8 mouse cellular contexts compared by ENCODE assay signal in genomic region chr1:181272622-181273296, GRCm38 (mm10).
A peak's percentile ranks its signal among the peaks of the same experiment; 100 is the strongest.
DNase-seq lines count a peak whose midpoint lies in the region; ATAC-seq and TF ChIP-seq lines count a peak whose summit lies in the region.

No protein-coding gene starts in this region.

- WGBS in embryonic facial prominence, embryonic 14.5 days: 5% methylated on average over 15 of the region's 20 CpGs
- WGBS in heart, adult 2 months: 5% methylated on average over 19 of the region's 20 CpGs
- WGBS in kidney, adult 2 months: 6% methylated on average over 20 of the region's 20 CpGs
- 5% methylated on average over 20 of the region's 20 CpGs for WGBS in limb, embryonic 13.5 days
- WGBS in midbrain, embryonic 15.5 days: 4% methylated on average over 18 of the region's 20 CpGs

- H3K9ac ChIP-seq in embryonic facial prominence, embryonic 14.5 days (ENCODE audit: low read depth, low read length): 0 out of 2 replicates have a peak overlapping the region, but pooled peaks have one; percentile 5
- no peak overlapping the region for H3K9ac ChIP-seq in heart, adult 2 months (ENCODE audit: low read depth, low read length)
- 0 out of 2 replicates have a peak overlapping the region, but pooled peaks have one; percentile 31 for H3K9ac ChIP-seq in limb, embryonic 13.5 days
- no peak overlapping the region for H3K9ac ChIP-seq in midbrain, embryonic 15.5 days

- H3K9me3 ChIP-seq in embryonic facial prominence, embryonic 14.5 days (ENCODE audit: control insufficient read depth, low read length): no peaks in the 10 kb centered on the region
- H3K9me3 ChIP-seq in limb, embryonic 13.5 days: no peaks in the 10 kb centered on the region
- H3K9me3 ChIP-seq in midbrain, embryonic 15.5 days: no peaks in the 10 kb centered on the region

- H3K36me3 ChIP-seq in embryonic facial prominence, embryonic 14.5 days (ENCODE audit: control insufficient read depth, insufficient read depth, low read length): no peaks in the 10 kb centered on the region
- H3K36me3 ChIP-seq in heart, adult 2 months (ENCODE audit: control insufficient read depth, insufficient read depth, low read length): no peaks in the 10 kb centered on the region
- H3K36me3 ChIP-seq in kidney, adult 2 months (ENCODE audit: control insufficient read depth, insufficient read depth, low read length): no peaks in the 10 kb centered on the region
- H3K36me3 ChIP-seq in limb, embryonic 13.5 days: no peaks in the 10 kb centered on the region
- H3K36me3 ChIP-seq in midbrain, embryonic 15.5 days (replicated peaks): no peaks in the 10 kb centered on the region

- 0 out of 2 replicates have a peak, but pooled peaks have one; percentile 51 for TF ChIP-seq EP300 in heart, adult 2 months (IDR thresholded peaks at IDR 0.05; ENCODE audit: insufficient read depth, low read depth, low read length)

- H3K4me2 ChIP-seq in embryonic facial prominence, embryonic 14.5 days (ENCODE audit: low read depth, low read length): peak overlapping the region; percentile 28
- H3K4me2 ChIP-seq in limb, embryonic 13.5 days (replicated peaks): peak overlapping the region; percentile 23; the same call in 1 of the 2 replicates
- H3K4me2 ChIP-seq in midbrain, embryonic 15.5 days: peak overlapping the region; percentile 24; the same call in 1 of the 2 replicates

- intact Hi-C loops in heart, adult 2 months (cut with DNase I): loop anchor here (10.0 kb wide), 2 partner anchors 272 to 342 kb away; no protein-coding TSS in a partner anchor

- no peaks in the 10 kb centered on the region for H3K4me1 ChIP-seq in embryonic facial prominence, embryonic 14.5 days (ENCODE audit: control insufficient read depth, insufficient read depth, low read length)
- H3K4me1 ChIP-seq in heart, adult 2 months (ENCODE audit: control insufficient read depth, insufficient read depth, low read length): 0 out of 2 replicates have a peak, but pooled peaks cover 1% of the 10 kb centered on the region
- no peaks in the 10 kb centered on the region for H3K4me1 ChIP-seq in kidney, adult 2 months (ENCODE audit: control insufficient read depth, insufficient read depth, low read length)
- H3K4me1 ChIP-seq in limb, embryonic 13.5 days: 0 out of 2 replicates have a peak, but pooled peaks cover 5% of the 10 kb centered on the region
- 0 out of 2 replicates have a peak, but pooled peaks cover 3% of the 10 kb centered on the region for H3K4me1 ChIP-seq in midbrain, embryonic 15.5 days

- DNase-seq in layer of hippocampus, adult 11-12 months (ENCODE audit: low spot score): peak; percentile 86
- DNase-seq in layer of hippocampus, adult 9-10 months (ENCODE audit: low spot score): no peak
- DNase-seq in embryonic facial prominence, embryonic 14.5 days (ENCODE audit: low spot score): peak; percentile 89
- peak; percentile 79 to 87 for DNase-seq in heart, adult 2 months
- DNase-seq in kidney, adult 2 months: peak; percentile 89
- DNase-seq in spleen, adult 18-20 months: peak; percentile 60 to 80

- H3K27ac ChIP-seq in embryonic facial prominence, embryonic 14.5 days (replicated peaks; ENCODE audit: low read depth, low read length): no peak overlapping the region
- H3K27ac ChIP-seq in heart, adult 2 months: no peak overlapping the region
- no peak overlapping the region for H3K27ac ChIP-seq in kidney, adult 2 months (ENCODE audit: insufficient read depth, low read depth, low read length)
- H3K27ac ChIP-seq in limb, embryonic 13.5 days: no peak overlapping the region
- no peak overlapping the region for H3K27ac ChIP-seq in midbrain, embryonic 15.5 days

- ATAC-seq in embryonic facial prominence, embryonic 14.5 days (ENCODE audit: low read depth): peak; percentile 98
- peak; percentile 95 for ATAC-seq in limb, embryonic 13.5 days (ENCODE audit: low FRiP score, low read depth)
- peak; percentile 80 for ATAC-seq in midbrain, embryonic 15.5 days (replicated peaks)

- H3K27me3 ChIP-seq in embryonic facial prominence, embryonic 14.5 days (replicated peaks; ENCODE audit: control insufficient read depth, insufficient read depth, low read length): no peaks in the 10 kb centered on the region
- H3K27me3 ChIP-seq in heart, adult 2 months (ENCODE audit: control insufficient read depth, insufficient read depth, low read length): no peaks in the 10 kb centered on the region
- H3K27me3 ChIP-seq in kidney, adult 2 months (replicated peaks; ENCODE audit: control insufficient read depth, insufficient read depth, low read length): no peaks in the 10 kb centered on the region
- H3K27me3 ChIP-seq in limb, embryonic 13.5 days: no peaks in the 10 kb centered on the region
- H3K27me3 ChIP-seq in midbrain, embryonic 15.5 days (replicated peaks): no peaks in the 10 kb centered on the region

- TF ChIP-seq CTCF in heart, adult 2 months (IDR thresholded peaks at IDR 0.05): peak; percentile 85
- TF ChIP-seq CTCF in kidney, adult 2 months (conservative IDR thresholded peaks at IDR 0.05; ENCODE audit: insufficient read depth, insufficient read length, low read depth, low read length): peak; percentile 93

- H3K4me3 ChIP-seq in embryonic facial prominence, embryonic 14.5 days (ENCODE audit: low read depth, low read length): no peak overlapping the region
- H3K4me3 ChIP-seq in heart, adult 2 months: no peak overlapping the region
- H3K4me3 ChIP-seq in kidney, adult 2 months (ENCODE audit: insufficient read depth, low read depth, low read length): no peak overlapping the region
- H3K4me3 ChIP-seq in limb, embryonic 13.5 days: no peak overlapping the region
- H3K4me3 ChIP-seq in midbrain, embryonic 15.5 days: no peak overlapping the region

- no peak for TF ChIP-seq POLR2A in heart, adult 2 months (IDR thresholded peaks at IDR 0.05; ENCODE audit: insufficient read depth, low read depth, low read length)
- TF ChIP-seq POLR2A in kidney, adult 2 months (IDR thresholded peaks at IDR 0.05; ENCODE audit: low read depth, low read length): no peak

- no peaks in the 10 kb centered on the region for H3K79me2 ChIP-seq in heart, adult 2 months (replicated peaks; ENCODE audit: control insufficient read depth, insufficient read depth, low read length)

Comparison
In these comparisons a context has a peak if more than half of its experiments do, and no peak if none do; other contexts are left out.
1. H3K9ac ChIP-seq: peak in embryonic facial prominence, embryonic 14.5 days (single experiment) and limb, embryonic 13.5 days (single experiment); none in heart, adult 2 months (single experiment) and midbrain, embryonic 15.5 days (single experiment).
2. Peak in every context shown above with its lines, with median percentiles within 50 percentile points of each other: ATAC-seq and H3K4me2 ChIP-seq.